Mouse (Mus musculus) lung, embryonic 14.5 days (tissue): Measurements from ENCODE around the gene Npas3. TPM values are rescaled to one million over a fixed set of nuclear protein-coding genes. Genes with fewer than 3 reads are reported as not detected.

Experiments used
- ATAC-seq: fragments of 200-750 bp; cut with Nextera tagmentation; 2 replicates; pipeline ENCODE4 v1.8.0; 2017; ENCODE audit warnings: mild to moderate bottlenecking, moderate TSS enrichment, moderate library complexity; ENCODE audit not compliant: insufficient read depth
- DNase-seq: peaks from one replicate; pipeline ENCODE4 v3.0.0-alpha.2; 2015
- H3K27ac ChIP-seq: fragments of 300-500 bp; sonication (generic); 2 replicates; pipeline ENCODE4 v1.5.1; 2014; ENCODE audit warnings: low read depth, mild to moderate bottlenecking, moderate library complexity
- H3K27me3 ChIP-seq: fragments of 300-500 bp; sonication (generic); 2 replicates; pipeline ENCODE4 v1.6.1; 2014; ENCODE audit warnings: low read length, control low read depth; ENCODE audit not compliant: insufficient read depth
- H3K36me3 ChIP-seq: fragments of 300-500 bp; sonication (generic); 2 replicates; pipeline ENCODE4 v1.6.1; 2014; ENCODE audit warnings: control low read depth; ENCODE audit not compliant: insufficient read depth
- H3K4me1 ChIP-seq: fragments of 300-500 bp; sonication (generic); 2 replicates; pipeline ENCODE4 v1.6.1; 2014; ENCODE audit warnings: antibody characterized with exemption, control low read depth; ENCODE audit not compliant: insufficient read depth
- H3K4me2 ChIP-seq: fragments of 300-500 bp; sonication (generic); 2 replicates; pipeline ENCODE4 v1.6.1; 2014; ENCODE audit warnings: mild to moderate bottlenecking
- H3K4me3 ChIP-seq: fragments of 300-500 bp; sonication (generic); 2 replicates; pipeline ENCODE4 v1.5.1; 2014; ENCODE audit warnings: low read depth, low read length
- H3K9ac ChIP-seq: fragments of 300-500 bp; sonication (generic); 2 replicates; pipeline ENCODE4 v1.6.1; 2014
- H3K9me3 ChIP-seq: fragments of 300-500 bp; sonication (generic); 2 replicates; pipeline ENCODE4 v1.6.1; 2016; ENCODE audit warnings: low read depth, low read length, control low read depth
- CTCF ChIP-seq: IDR thresholded peaks from 2 replicates; pipeline ENCODE4 v1.5.1; 2016; ENCODE audit warnings: antibody characterized with exemption, low read depth
- WGBS: fragments of 180-500 bp; shearing (Covaris S2); extraction: QIAGEN DNeasy Blood & Tissue Kit; methylation state at CpG from one replicate; pipeline ENCODE4 v1.1.7; 2014; 5-methylcytosine and 5-hydroxymethylcytosine counted together
- polyA plus RNA-seq: library from polyadenylated mRNA; unstranded; fragments of >200 nt; fragmentation: Nextera tagmentation; extraction: Ambion mirVana; gene quantifications from 2 replicates; pipeline ENCODE4 v1.2.1, GENCODE M21; 2014

Gene Npas3
- polyA plus RNA-seq, 1 experiment from 2014 or later, result 0.62 TPM

DNA sequence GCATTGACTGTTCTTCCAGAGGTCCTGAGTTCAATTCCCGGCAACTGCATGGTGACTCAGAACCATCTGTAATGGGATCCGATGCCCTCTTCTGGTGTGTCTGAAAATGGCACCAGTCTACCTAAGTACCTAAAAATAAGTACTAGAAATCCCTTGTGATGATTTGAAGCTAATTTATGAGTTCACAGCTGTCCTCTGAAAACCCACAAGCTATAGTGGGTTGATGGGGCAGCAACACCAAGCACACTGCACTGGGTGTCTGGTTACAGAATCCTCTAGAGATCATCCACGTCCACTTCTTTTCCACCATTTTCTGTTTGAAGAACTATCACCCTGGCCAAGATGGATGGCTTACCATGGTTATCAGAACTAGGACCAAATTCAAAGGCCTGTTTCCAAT lies 789.1 kb downstream of the Npas3 start:
- ATAC-seq, result no peak
- no peak for TF ChIP-seq CTCF

DNA sequence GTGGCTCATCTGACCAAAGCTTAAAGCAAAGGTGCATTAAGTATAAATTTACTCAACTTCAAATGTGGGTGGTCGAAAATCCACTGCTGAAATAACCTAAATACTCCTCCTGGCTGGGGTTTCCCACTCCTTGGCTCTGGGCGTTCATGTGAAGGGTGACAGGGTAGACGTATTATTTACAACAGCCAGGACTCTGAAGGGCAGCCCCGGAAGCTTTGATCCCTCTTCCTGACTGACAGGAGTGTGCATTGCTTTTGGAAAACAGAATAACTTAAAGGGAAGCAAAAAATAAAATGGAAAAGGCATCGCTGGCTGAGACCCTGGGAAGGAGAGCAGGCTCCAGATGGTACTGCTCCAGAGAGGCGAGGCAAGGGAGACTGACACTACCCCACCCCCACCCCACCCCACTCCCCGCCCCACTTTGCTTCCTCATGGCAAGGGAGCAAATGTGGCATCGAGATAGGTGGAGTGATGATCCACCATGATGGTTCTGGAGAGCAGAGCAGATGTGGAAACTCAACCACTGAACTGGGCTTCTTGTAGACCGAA lies 794.6 kb downstream of the Npas3 start:
- no peak overlapping the region for H3K27ac ChIP-seq
- no peaks in the 10 kb centered on the region for H3K4me1 ChIP-seq
- no peak overlapping the region for H3K9ac ChIP-seq
- ATAC-seq (no peak), DNase-seq (no peak)
- no peak overlapping the region for H3K4me2 ChIP-seq
- 32% methylated on average over 9 of the region's 9 CpGs for WGBS
- no peaks in the 10 kb centered on the region for H3K27me3 ChIP-seq
- H3K4me3 ChIP-seq, result no peak overlapping the region
- TF ChIP-seq CTCF, result no peak
- H3K36me3 ChIP-seq, result no peaks in the 10 kb centered on the region
- H3K9me3 ChIP-seq, result no peaks in the 10 kb centered on the region

More for the DNA sequence above, 789.1 kb downstream of the Npas3 start:
- DNase-seq, result no peak
- H3K9ac ChIP-seq, result no peak overlapping the region
- H3K4me2 ChIP-seq, result no peak overlapping the region
- no peaks in the 10 kb centered on the region for H3K36me3 ChIP-seq
- no peaks in the 10 kb centered on the region for H3K4me1 ChIP-seq
- H3K27me3 ChIP-seq, result no peaks in the 10 kb centered on the region
- H3K27ac ChIP-seq, result no peak overlapping the region
- H3K9me3 ChIP-seq, result no peaks in the 10 kb centered on the region
- 92% methylated on average over 3 of the region's 3 CpGs for WGBS
- H3K4me3 ChIP-seq, result no peak overlapping the region

DNA sequence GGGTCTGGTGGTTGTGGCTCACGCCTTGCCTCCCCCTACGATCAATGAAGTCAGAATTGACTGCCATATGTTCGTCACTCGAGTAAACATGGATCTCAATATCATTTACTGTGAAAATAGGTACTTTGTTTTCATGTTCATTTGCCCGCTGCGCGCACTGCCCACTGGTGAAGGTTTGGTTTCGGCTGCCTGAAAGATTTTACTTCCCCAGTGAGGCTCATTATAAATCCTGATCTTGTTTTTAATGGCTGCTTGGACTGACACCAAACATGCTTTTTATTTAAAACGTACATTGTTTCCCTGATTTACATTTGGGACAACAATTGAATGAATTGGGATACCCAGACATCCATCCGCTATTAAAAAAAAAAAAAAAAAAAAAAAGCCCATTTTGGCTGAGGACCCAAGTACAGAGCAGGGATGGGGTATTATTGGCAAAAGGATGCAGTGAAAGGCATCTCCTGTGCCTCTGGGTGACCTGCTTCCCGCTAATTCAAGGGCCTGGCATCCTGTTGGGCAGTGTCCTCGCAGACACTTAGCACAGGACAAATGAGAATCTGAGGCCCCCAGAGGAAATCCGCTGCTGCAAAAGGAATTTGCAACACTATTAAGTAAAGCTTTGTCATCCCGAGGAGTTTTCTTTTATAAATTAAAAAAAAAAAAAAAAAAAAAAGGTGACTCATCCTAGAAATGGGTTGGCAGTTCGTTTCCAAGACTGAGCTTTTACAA lies 796.3 kb downstream of the Npas3 start:
- H3K27me3 ChIP-seq, result no peaks in the 10 kb centered on the region
- H3K27ac ChIP-seq, result no peak overlapping the region
- no peak for DNase-seq
- H3K4me2 ChIP-seq, result no peak overlapping the region
- H3K9me3 ChIP-seq, result no peaks in the 10 kb centered on the region
- H3K36me3 ChIP-seq, result no peaks in the 10 kb centered on the region
- no peak overlapping the region for H3K9ac ChIP-seq
- no peak overlapping the region for H3K4me3 ChIP-seq
- no peak for ATAC-seq
- no peaks in the 10 kb centered on the region for H3K4me1 ChIP-seq
- 73% methylated on average over 15 of the region's 15 CpGs for WGBS
- TF ChIP-seq CTCF, result no peak

DNA sequence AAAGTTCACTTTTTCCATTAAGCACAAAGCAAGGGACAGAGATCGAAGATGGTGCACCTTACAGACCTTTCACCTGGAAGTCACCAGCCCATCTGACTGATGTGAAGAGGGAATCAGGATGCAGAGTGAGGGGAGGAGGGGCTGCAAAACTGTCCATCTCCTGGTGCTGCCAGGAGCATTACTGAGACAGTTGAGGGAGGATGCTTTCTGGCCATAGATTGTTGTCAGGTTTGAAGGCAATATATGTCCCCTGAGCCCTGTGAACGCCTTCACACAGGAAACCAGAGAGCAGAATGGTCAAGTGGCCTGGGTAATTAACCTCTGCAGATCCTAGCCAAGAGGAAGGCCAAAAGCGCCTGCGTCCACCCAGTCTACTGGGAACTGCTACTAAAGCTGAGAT lies 796.9 kb downstream of the Npas3 start:
- Histone ChIP-seq H3K4me3 (no peak overlapping the region), H3K4me2 (no peak overlapping the region), H3K9me3 (no peaks in the 10 kb centered on the region), H3K4me1 (no peaks in the 10 kb centered on the region), H3K9ac (no peak overlapping the region), H3K27ac (no peak overlapping the region), H3K27me3 (no peaks in the 10 kb centered on the region), H3K36me3 (no peaks in the 10 kb centered on the region)
- DNase-seq (no peak), ATAC-seq (no peak)
- 73% methylated on average over 4 of the region's 4 CpGs for WGBS
- no peak for TF ChIP-seq CTCF

DNA sequence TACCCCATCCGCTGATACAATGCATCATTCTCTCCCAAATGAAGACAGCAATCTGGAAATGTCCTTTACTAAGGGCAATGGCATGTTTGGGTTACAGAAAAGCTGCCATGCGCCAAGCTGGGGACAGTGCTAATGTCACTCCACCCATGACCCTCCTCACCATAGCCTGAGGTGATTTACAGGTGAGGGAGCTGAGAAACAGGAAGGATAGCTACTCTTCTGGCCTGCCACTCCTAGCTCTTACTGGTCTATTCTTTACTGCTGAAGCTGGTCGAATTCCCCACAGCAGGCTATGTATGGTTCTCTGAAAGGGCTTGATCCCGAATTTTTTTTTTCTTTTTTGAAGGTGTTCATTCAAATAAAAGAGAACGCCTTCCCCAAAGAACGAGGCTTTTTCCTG lies 798.3 kb downstream of the Npas3 start:
- no peak overlapping the region for H3K9ac ChIP-seq
- no peaks in the 10 kb centered on the region for H3K4me1 ChIP-seq
- ATAC-seq (no peak), DNase-seq (no peak)
- H3K27ac ChIP-seq, result no peak overlapping the region
- no peak for TF ChIP-seq CTCF
- no peaks in the 10 kb centered on the region for H3K27me3 ChIP-seq
- H3K4me2 ChIP-seq, result no peak overlapping the region
- WGBS, result 68% methylated on average over 6 of the region's 6 CpGs
- H3K36me3 ChIP-seq, result no peaks in the 10 kb centered on the region
- no peak overlapping the region for H3K4me3 ChIP-seq
- no peaks in the 10 kb centered on the region for H3K9me3 ChIP-seq

DNA sequence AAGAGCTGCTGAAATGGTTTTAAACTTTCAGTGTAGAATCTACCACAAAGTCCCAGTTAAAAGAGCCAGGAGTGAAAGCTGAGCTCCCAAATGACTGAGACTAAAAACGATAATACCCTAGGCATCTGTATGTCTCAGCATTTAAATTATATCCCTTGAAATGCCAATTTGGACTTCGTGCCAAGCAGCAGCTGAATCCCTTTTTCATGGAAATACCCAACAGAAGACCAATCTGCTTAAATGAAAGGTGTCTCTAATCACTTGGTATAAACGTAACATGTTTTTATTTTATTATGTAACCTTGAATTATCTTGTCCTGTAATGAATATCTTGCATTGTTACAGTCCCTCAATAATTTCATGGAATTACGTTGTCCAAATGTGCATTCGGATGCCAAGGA lies 799.6 kb downstream of the Npas3 start:
- DNase-seq (no peak), ATAC-seq (no peak)
- Histone ChIP-seq H3K4me1 (no peaks in the 10 kb centered on the region), H3K4me3 (no peak overlapping the region), H3K36me3 (no peaks in the 10 kb centered on the region), H3K4me2 (no peak overlapping the region), H3K9ac (no peak overlapping the region), H3K27ac (no peak overlapping the region), H3K9me3 (no peaks in the 10 kb centered on the region), H3K27me3 (no peaks in the 10 kb centered on the region)
- TF ChIP-seq CTCF, result no peak
- 85% methylated on average over 5 of the region's 5 CpGs for WGBS

DNA sequence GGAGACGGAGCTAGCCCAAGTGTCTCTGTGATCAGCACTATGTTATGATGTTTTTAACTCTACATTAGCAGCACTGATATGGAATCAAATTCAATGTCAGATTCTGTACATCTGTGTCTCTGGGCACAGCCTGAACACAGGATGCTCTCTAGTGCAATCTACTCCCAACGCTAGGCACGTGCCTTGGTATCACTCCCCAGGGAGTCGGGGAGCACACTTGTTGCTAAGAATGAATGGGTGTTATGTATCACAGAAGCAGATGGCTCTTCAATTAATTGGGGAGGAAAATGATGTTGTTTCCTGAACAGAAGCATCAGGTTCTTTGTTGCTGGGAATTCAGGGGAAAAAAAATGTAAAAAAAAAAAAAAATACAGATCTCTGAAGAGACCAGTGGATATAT lies 801.4 kb downstream of the Npas3 start:
- no peak overlapping the region for H3K27ac ChIP-seq
- H3K9me3 ChIP-seq, result no peaks in the 10 kb centered on the region
- no peak for ATAC-seq
- H3K9ac ChIP-seq, result no peak overlapping the region
- H3K27me3 ChIP-seq, result no peaks in the 10 kb centered on the region
- no peak overlapping the region for H3K4me3 ChIP-seq
- no peaks in the 10 kb centered on the region for H3K4me1 ChIP-seq
- H3K4me2 ChIP-seq, result no peak overlapping the region
- H3K36me3 ChIP-seq, result no peaks in the 10 kb centered on the region
- WGBS, result 90% methylated on average over 4 of the region's 4 CpGs
- TF ChIP-seq CTCF, result no peak
- no peak for DNase-seq
